Mouse (Mus musculus) erythroblast, embryonic 14.5 days (primary cell): ENCODE results near the gene Scd3.

ENCODE experiments used
- GATA1 ChIP-seq: IDR thresholded peaks from 2 replicates; pipeline ENCODE4 v1.6.1; 2012; ENCODE audit warnings: low read length, inconsistent platforms, mixed read lengths
- TAL1 ChIP-seq: IDR thresholded peaks from 3 replicates; pipeline ENCODE4 v1.6.1; 2012; ENCODE audit warnings: low read length, inconsistent platforms, mixed read lengths

DNA sequence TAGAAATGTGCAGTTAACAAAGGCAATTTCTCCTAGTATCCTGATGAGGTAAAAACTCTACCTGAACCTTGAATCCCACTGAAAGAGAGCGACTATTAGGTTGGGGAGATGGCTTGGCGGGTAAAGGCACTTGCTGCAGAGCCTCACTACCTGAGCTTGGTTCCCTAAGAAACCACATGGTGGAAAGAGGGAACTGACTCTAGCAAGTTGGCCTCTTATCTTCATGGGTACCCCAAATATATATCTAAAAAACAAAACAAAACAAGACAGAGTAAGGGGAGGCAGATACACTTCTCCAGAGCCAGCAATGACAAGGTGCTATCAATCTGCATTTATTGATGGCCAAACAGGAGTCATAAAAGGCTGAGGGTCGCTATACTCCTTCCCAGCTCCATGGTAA, 19.1 kb upstream of the Scd3 start:
- no peak for TF ChIP-seq TAL1
- TF ChIP-seq GATA1 = no peak
